Comparison of ENCODE assay signal across 19 mouse cellular contexts in genomic region chr8:9365381-9365780, GRCm38 (mm10).
DNase-seq lines count a peak whose midpoint lies in the region; ATAC-seq and TF ChIP-seq lines count a peak whose summit lies in the region.
"Had no signal": no experiment of that assay in that cellular context is flagged by ENCODE, and none has a peak within 500 bp of the region (broad histone marks: within the 10 kb centered on the region; RNA-seq: fewer than 3 reads in every experiment).

No protein-coding gene starts in this region.

- H3K27me3 ChIP-seq in kidney, postnatal 0 days (ENCODE audit: insufficient read depth, low read length), result no peaks in the 10 kb centered on the region
- H3K27me3 ChIP-seq in kidney, embryonic 16.5 days (ENCODE audit: insufficient read depth, low read length), result no peaks in the 10 kb centered on the region
- no peaks in the 10 kb centered on the region for H3K27me3 ChIP-seq in lung, postnatal 0 days (replicated peaks; ENCODE audit: insufficient read depth, low read length)
- H3K27me3 ChIP-seq: embryonic facial prominence, embryonic 13.5 days; forebrain, embryonic 13.5 days; heart, embryonic 13.5 days; hindbrain, embryonic 12.5 days had no signal

- DNase-seq in adrenal gland, postnatal 10 days, result peak; percentile 52
- DNase-seq in adrenal gland, postnatal 4 days (ENCODE audit: low spot score in 2 of 2), result no peak
- peak; percentile 16 for DNase-seq in kidney, postnatal 0 days (ENCODE audit: low spot score)
- DNase-seq in lung, postnatal 0 days (ENCODE audit: low spot score), result peak; percentile 8
- DNase-seq in lung, adult 18-20 months, result no peak
- DNase-seq in Muller cell, postnatal 12 days (ENCODE audit: inconsistent ontology term), result peak; percentile 4
- DNase-seq in left cerebral cortex, adult 9 months (ENCODE audit: low spot score in 2 of 2), result no peak
- DNase-seq: cerebellum, adult 11-12 months; cerebellum, adult 9-10 months; forebrain, postnatal 0 days; gastrocnemius, postnatal 14 days; heart, postnatal 36 days had no signal

- H3K36me3 ChIP-seq in kidney, postnatal 0 days (ENCODE audit: insufficient read depth, low read length), result no peaks in the 10 kb centered on the region
- H3K36me3 ChIP-seq in kidney, embryonic 16.5 days (ENCODE audit: insufficient read depth, low read length), result no peaks in the 10 kb centered on the region
- no peaks in the 10 kb centered on the region for H3K36me3 ChIP-seq in lung, postnatal 0 days (ENCODE audit: insufficient read depth, low read length)
- H3K36me3 ChIP-seq: embryonic facial prominence, embryonic 13.5 days; heart, embryonic 13.5 days; hindbrain, embryonic 12.5 days had no signal

- no peak overlapping the region for H3K27ac ChIP-seq in kidney, postnatal 0 days
- no peak overlapping the region for H3K27ac ChIP-seq in kidney, embryonic 16.5 days (ENCODE audit: low read length)
- H3K27ac ChIP-seq in lung, postnatal 0 days (ENCODE audit: low read length), result no peak overlapping the region
- H3K27ac ChIP-seq: embryonic facial prominence, embryonic 13.5 days; forebrain, embryonic 13.5 days; heart, embryonic 13.5 days; hindbrain, embryonic 12.5 days had no signal

- H3K4me2 ChIP-seq in kidney, postnatal 0 days (ENCODE audit: low read length), result no peak overlapping the region
- H3K4me2 ChIP-seq in kidney, embryonic 16.5 days (replicated peaks; ENCODE audit: low read depth, low read length), result no peak overlapping the region
- no peak overlapping the region for H3K4me2 ChIP-seq in lung, postnatal 0 days (replicated peaks; ENCODE audit: low read depth, low read length)
- H3K4me2 ChIP-seq: embryonic facial prominence, embryonic 13.5 days; forebrain, embryonic 13.5 days; heart, embryonic 13.5 days; hindbrain, embryonic 12.5 days had no signal

- no peak for TF ChIP-seq CTCF in kidney, postnatal 0 days (IDR thresholded peaks at IDR 0.05; ENCODE audit: low read depth)
- no peak for TF ChIP-seq CTCF in lung, postnatal 0 days (IDR thresholded peaks at IDR 0.05)

- no peak for TF ChIP-seq EP300 in lung, postnatal 0 days (IDR thresholded peaks at IDR 0.05)

- H3K9ac ChIP-seq in kidney, postnatal 0 days (ENCODE audit: low read depth, low read length), result no peak overlapping the region
- no peak overlapping the region for H3K9ac ChIP-seq in kidney, embryonic 16.5 days (replicated peaks; ENCODE audit: low read length)
- H3K9ac ChIP-seq in lung, postnatal 0 days (replicated peaks; ENCODE audit: low read depth), result no peak overlapping the region
- H3K9ac ChIP-seq: embryonic facial prominence, embryonic 13.5 days; forebrain, embryonic 13.5 days; forebrain, postnatal 0 days; heart, embryonic 13.5 days; hindbrain, embryonic 12.5 days had no signal

- ATAC-seq in kidney, postnatal 0 days (replicated peaks; ENCODE audit: low FRiP score, low read depth), result no peak
- no peak for ATAC-seq in kidney, embryonic 16.5 days (ENCODE audit: low FRiP score, low TSS enrichment)
- no peak for ATAC-seq in lung, postnatal 0 days
- ATAC-seq: forebrain, embryonic 13.5 days; forebrain, postnatal 0 days; hindbrain, embryonic 16.5 days; inflammation-experienced regulatory T-cells, adult 6 months had no signal

- 61% methylated on average over 1 of the region's 1 CpGs for WGBS in kidney, postnatal 0 days
- 87% methylated on average over 1 of the region's 1 CpGs for WGBS in kidney, embryonic 16.5 days
- 41% methylated on average over 1 of the region's 1 CpGs for WGBS in lung, postnatal 0 days

- H3K4me3 ChIP-seq in kidney, postnatal 0 days (replicated peaks; ENCODE audit: low read depth, low read length), result no peak overlapping the region
- H3K4me3 ChIP-seq in kidney, embryonic 16.5 days (ENCODE audit: low read length), result no peak overlapping the region
- no peak overlapping the region for H3K4me3 ChIP-seq in lung, postnatal 0 days (ENCODE audit: low read depth, low read length)
- H3K4me3 ChIP-seq: embryonic facial prominence, embryonic 13.5 days; forebrain, embryonic 13.5 days; heart, embryonic 13.5 days; hindbrain, embryonic 12.5 days had no signal

- no peaks in the 10 kb centered on the region for H3K9me3 ChIP-seq in kidney, postnatal 0 days (replicated peaks; ENCODE audit: low read length)
- no peaks in the 10 kb centered on the region for H3K9me3 ChIP-seq in kidney, embryonic 16.5 days (ENCODE audit: low read length)
- H3K9me3 ChIP-seq in lung, postnatal 0 days (ENCODE audit: low read length), result no peaks in the 10 kb centered on the region
- H3K9me3 ChIP-seq: embryonic facial prominence, embryonic 13.5 days; forebrain, embryonic 13.5 days; heart, embryonic 13.5 days; hindbrain, embryonic 12.5 days had no signal

- H3K4me1 ChIP-seq in kidney, postnatal 0 days (replicated peaks; ENCODE audit: insufficient read depth, low read length), result no peaks in the 10 kb centered on the region
- no peaks in the 10 kb centered on the region for H3K4me1 ChIP-seq in kidney, embryonic 16.5 days (ENCODE audit: insufficient read depth, low read length)
- no peaks in the 10 kb centered on the region for H3K4me1 ChIP-seq in lung, postnatal 0 days (ENCODE audit: insufficient read depth, low read depth, low read length)
- H3K4me1 ChIP-seq: embryonic facial prominence, embryonic 13.5 days; heart, embryonic 13.5 days; hindbrain, embryonic 12.5 days had no signal

Comparison
In these comparisons a context has a peak if more than half of its experiments do, and no peak if none do; other contexts are left out.
1. DNase-seq: peak in adrenal gland, postnatal 10 days (single experiment), kidney, postnatal 0 days (single experiment), lung, postnatal 0 days (single experiment) and Muller cell, postnatal 12 days (single experiment); none in adrenal gland, postnatal 4 days (0 of 2), lung, adult 18-20 months (0 of 2) and left cerebral cortex, adult 9 months (0 of 2).